Mouse (Mus musculus) CD4-positive, CD25-positive, alpha-beta regulatory T cell (primary cell): ENCODE measurements around the gene Idh3b. TPM values are rescaled to one million over a fixed set of nuclear protein-coding genes. Genes with fewer than 3 reads are reported as not detected.

Source experiments
- polyA plus RNA-seq: library from polyadenylated mRNA; unstranded; fragments of 100-300 nt; shearing (Covaris generic); gene quantifications from one replicate; pipeline ENCODE4 v1.2.1, GENCODE M21; 2017

The Idh3b gene
- polyA plus RNA-seq = 171 TPM

GRCm38 (mm10) chr2:130283854-130284654 is at the start of gene Idh3b:
Idh3b (minus strand) TSS chr2:130284547.

GRCm38 (mm10) chr2:130294936-130295277 is 10.6 kb upstream of the Idh3b start, which contains the start of gene Ebf4:
Ebf4 (plus strand) TSS chr2:130295169.

DNA sequence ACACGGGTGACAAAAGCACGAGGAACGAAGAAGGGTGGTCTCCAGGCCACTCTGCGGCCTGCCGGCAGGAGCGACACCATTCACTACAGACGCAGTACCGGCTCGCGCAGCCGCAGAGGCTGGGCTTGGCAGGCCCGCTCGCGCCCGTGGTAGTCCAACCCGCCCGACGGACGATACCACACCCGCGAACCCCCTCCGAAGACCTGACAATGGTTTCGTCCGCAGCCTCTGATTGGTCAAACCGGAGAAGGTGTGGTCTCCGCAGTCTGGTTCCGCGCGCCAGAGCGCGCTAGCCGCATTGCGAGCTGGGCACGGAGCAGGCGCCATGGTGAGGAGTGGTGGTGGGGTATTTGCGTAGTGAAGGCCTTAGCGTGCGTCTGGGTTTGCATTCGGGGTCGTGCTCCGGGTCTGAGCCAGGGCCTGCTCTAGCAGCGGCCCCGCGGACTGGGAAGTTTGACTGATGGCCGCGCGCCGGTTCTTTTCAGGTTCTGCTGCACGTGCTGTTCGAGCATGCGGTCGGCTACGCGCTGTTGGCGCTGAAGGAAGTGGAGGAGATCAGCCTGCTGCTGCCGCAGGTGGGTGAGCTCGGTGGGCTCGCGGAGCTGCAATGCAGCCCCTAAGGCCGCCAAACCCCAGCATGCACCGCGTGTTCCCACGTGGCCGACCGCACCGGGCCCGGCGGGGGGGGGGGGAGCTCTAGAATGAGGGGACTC is 10.0 kb downstream of the Idh3b start, which contains the start of gene Nop56:
TSS of gene Nop56 (plus strand) at position 282 of the 713 bp plus-strand sequence.

Other genes with a start within 250 kb of the Idh3b start
- not detected for gene Tgm6, start 172.1 kb downstream of the Idh3b start, polyA plus RNA-seq
- gene Snrpb, start 105.1 kb downstream of the Idh3b start, polyA plus RNA-seq = 392 TPM
- 0.05 TPM for gene Tmc2, start 89.4 kb downstream of the Idh3b start, polyA plus RNA-seq
- 291 TPM for gene Nop56, start 10.1 kb downstream of the Idh3b start, polyA plus RNA-seq
- not detected for gene Ebf4, start 10.6 kb upstream of the Idh3b start, polyA plus RNA-seq
- 0.10 TPM for gene Cpxm1, start 113.0 kb upstream of the Idh3b start, polyA plus RNA-seq
- gene Gm28372, start 120.7 kb upstream of the Idh3b start, polyA plus RNA-seq = not detected
- not detected for gene 1700020A23Rik, start 120.7 kb upstream of the Idh3b start, polyA plus RNA-seq
- not detected for gene Tmem239, start 121.9 kb upstream of the Idh3b start, polyA plus RNA-seq
- 247 TPM for gene Vps16, start 139.8 kb upstream of the Idh3b start, polyA plus RNA-seq
- 21.9 TPM for gene Pced1a, start 140.2 kb upstream of the Idh3b start, polyA plus RNA-seq
- 183 TPM for gene Ptpra, start 165.7 kb upstream of the Idh3b start, polyA plus RNA-seq